Mouse (Mus musculus): ENCODE measurements around the gene Rbfox3.

- no peak for TF ChIP-seq POLR2A (IDR thresholded peaks at IDR 0.05; ENCODE audit: borderline replicate concordance, low read depth, low read length)
- no peak for TF ChIP-seq CTCF (IDR thresholded peaks at IDR 0.05; ENCODE audit: low read depth, low read length)
Measured at GRCm38 (mm10) chr11:118518743-118519142, 392.7 kb downstream of the Rbfox3 start.

Measured in bone marrow macrophage, adult 2 months (primary cell).